Mouse (Mus musculus) C2C12 (cell line): ENCODE results near the gene Fyn.

ENCODE experiments used
- CEBPB ChIP-seq: IDR thresholded peaks from one replicate; pipeline ENCODE4 v1.6.1; 2011; ENCODE audit warnings: low read depth, mild to moderate bottlenecking, control low read depth, moderate library complexity
- CTCF ChIP-seq: IDR thresholded peaks from one replicate; pipeline ENCODE4 v1.5.1; 2011; ENCODE audit not compliant: control insufficient read depth, insufficient read depth, insufficient read length
- FOSL1 ChIP-seq: IDR thresholded peaks from one replicate; pipeline ENCODE4 v1.8.0; 2011; ENCODE audit warnings: mild to moderate bottlenecking, low read length; ENCODE audit not compliant: poor library complexity, insufficient read depth, severe bottlenecking
- MAX ChIP-seq: IDR thresholded peaks from one replicate; pipeline ENCODE4 v1.6.1; 2011; ENCODE audit warnings: mild to moderate bottlenecking, control low read depth
- MYOG ChIP-seq: IDR thresholded peaks from one replicate; pipeline ENCODE4 v1.6.1; 2011; ENCODE audit not compliant: control insufficient read depth, insufficient read length; ENCODE audit errors: extremely low read depth
- USF1 ChIP-seq: IDR thresholded peaks from one replicate; pipeline ENCODE4 v1.6.1; 2011; ENCODE audit warnings: low read depth, mild to moderate bottlenecking, control low read depth, moderate library complexity

- TF ChIP-seq CTCF (no peak), MYOG (no peak), CEBPB (no peak), MAX (no peak), USF1 (no peak), FOSL1 (no peak)
Observed at GRCm38 (mm10) chr10:39430074-39430764, 61.6 kb downstream of the Fyn start.
